Mouse (Mus musculus) lung, postnatal 4 days (tissue): ENCODE measurements around the gene Mrps22.
A peak's percentile ranks its signal among the peaks of the same experiment; 100 is the strongest.

Source experiments
- DNase-seq, 2 experiments: peaks; one replicate each; pipeline ENCODE4 v3.0.0; 2021

The Mrps22 gene

GRCm38 (mm10) chr9:98601156-98601836 is at the start of gene Mrps22:
Gene Mrps22 (minus strand): TSS chr9:98601660.
- peak; percentile 83 to 84 for DNase-seq

DNA sequence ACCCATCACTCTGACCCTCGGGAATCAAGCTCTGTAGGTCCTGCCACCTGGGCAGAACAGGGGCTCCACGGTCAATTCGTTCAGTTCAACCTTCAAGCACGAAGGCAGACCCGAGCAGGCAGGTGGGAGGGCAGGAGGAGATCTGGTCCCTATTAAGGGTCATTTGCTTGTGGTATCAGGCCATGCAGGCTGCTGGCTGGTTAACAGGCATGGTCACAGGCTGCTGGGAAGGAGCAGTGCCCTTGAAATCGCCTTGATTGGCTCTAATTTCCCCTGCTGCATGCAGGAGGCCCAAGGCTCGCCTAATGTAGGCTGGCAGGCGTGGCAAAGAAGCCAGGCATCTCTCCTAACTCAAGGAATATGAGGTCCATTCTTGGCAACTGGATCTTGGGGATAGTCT is 49.1 kb upstream of the Mrps22 start:
- DNase-seq, result no peak

DNA sequence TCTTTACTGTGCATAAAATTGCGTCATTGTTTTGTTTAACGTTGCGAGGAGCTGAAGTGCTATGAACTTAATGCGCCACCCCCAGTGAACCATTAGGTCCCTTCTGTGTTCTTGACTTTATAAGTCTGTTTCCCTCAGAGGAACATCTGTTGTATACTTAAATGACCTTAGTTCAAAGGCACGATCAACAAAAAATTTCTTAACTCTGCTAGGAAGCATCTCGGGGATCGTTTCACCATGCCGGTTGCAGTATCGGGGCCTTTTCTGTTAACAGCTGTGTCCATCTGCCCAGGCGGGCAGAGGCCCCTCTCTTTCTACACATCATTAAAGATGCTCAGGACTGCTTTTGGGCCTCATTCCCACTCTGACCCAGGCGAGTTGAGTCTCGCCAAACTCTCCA is 46.0 kb upstream of the Mrps22 start:
- peak; percentile 55 to 90 for DNase-seq

DNA sequence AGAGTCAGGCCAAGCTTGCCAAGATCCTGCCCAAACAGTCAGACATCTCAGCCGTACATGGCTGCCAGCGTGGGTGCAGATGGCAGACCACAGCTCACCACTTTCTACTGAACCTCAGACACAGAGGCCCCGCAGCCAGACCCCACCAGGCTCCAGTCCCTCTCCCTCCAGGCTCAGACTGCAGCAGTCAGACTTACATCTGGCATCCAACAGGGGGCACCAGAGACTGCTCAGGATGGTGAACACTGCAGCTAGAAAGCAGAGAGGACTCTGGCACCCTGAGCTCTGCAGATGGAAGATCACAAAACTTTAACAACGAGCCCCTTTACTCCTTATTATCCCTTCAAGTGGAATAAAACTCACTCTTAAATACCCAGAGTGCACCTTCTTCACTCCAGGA is 44.3 kb upstream of the Mrps22 start:
- peak; percentile 73 to 74 for DNase-seq

DNA sequence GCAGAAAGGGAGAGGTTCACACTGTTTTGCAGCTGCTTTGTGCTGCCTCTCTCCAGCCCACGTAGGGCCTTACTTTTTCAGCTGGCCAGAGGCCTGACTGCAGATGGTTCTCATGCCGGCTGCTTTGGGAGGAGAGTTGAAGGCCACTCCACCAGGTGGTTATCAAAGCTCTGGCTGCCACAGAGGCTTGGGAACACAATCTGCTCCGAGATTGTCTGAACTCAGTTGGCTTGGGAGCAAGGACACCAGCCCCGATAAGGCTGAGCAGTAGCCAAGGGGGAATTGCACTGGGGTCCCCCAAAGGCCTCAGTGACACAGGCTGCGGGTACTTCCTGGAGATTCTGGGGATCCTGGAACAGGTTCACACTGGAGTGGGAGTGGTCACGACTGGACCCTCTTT is 40.7 kb upstream of the Mrps22 start:
- DNase-seq, result no peak

DNA sequence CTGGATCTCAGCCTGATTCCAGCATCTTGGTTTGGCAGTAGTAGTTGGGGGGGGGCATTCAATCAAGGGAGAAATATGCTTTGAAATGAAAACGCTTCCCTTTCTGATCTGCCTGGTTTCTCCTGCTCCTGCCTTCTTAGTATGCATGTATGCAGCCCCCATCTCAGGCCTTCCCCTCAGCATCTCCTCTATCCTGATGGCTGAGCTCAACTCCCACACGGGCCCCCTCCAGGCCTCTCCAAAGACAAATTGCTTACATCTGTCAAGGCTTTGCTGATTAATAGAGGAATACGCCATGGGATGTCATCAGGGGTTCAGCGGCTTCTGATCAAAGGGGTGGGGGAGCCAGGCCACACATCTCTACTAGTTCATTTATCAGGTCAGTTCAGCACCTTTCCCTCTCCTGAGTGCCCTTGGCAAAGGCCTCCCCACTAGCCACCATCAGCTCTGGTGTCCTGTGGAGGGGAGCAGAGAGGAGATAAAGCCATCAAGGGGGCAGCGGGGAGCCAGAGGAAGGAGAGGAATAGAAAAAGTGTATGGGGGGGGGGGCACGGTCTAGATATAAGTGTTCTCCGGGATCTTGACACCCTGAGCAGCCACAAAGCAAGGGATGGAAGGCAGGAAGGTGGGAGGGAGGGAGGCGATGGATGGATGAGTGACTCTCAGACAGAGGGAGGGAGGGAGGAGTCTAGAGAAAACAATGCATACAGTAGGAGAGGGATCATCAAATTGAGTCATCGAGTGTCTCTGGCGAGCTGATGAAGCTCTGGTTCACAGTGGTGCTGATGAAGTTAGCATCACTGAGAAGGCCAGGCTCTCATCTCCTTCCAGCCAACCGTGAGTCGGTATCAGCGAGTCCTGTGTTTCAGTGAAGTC is 32.1 kb upstream of the Mrps22 start:
- DNase-seq, result no peak

DNA sequence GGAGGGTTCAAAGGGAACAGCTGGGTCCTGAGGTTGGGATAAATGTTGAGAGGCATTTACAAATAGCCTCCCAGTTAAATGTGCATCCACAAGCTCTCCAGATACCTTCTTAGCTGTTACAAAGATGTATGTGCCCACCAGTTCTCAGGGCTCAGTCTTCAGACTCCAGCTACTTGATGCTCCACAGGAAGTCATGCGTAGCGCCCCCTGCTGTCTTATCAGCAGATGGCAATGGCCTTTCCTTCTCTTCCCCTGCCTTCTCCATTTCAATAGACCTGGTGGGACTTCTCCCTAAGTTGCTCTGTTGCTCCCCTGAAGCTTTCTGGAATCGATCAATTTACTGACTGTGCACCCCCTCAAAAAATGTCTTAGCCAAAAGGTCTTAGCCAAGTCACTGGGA is 27.0 kb upstream of the Mrps22 start:
- DNase-seq, result peak in 1 of 2 experiments; percentile 4

DNA sequence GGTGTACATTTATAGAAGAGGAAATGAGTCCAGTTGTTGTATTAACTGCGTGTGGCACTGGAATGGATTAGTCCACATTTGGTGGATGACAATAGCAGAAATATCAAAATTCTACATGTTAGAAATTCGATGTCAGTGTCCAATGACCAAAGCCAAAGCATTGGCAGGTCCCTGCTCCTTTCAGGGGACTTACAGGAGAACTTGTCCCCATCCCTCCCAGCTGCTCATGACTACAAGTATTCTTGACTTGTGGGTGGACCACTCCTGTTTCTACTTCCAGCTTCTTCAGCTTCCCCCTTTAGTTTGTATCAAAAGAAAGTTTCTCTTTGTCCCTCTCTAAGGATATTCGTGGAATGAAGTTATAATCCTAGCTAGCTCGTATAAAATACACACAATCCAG is 3.4 kb upstream of the Mrps22 start:
- no peak for DNase-seq

GRCm38 (mm10) chr9:98601837-98602359 is 438 bp upstream of the Mrps22 start:
- DNase-seq, result no peak

- DNase-seq, result no peak
Measured at GRCm38 (mm10) chr9:98600094-98600493, 1.4 kb downstream of the Mrps22 start.

GRCm38 (mm10) chr9:98583852-98584251 is 17.6 kb downstream of the Mrps22 start:
- no peak for DNase-seq

- peak; percentile 99 to 100 for DNase-seq
Measured at GRCm38 (mm10) chr9:98563137-98564126, 38.0 kb downstream of the Mrps22 start, which contains the start of gene Copb2. Gene Copb2 (plus strand): TSS chr9:98563721.

DNA sequence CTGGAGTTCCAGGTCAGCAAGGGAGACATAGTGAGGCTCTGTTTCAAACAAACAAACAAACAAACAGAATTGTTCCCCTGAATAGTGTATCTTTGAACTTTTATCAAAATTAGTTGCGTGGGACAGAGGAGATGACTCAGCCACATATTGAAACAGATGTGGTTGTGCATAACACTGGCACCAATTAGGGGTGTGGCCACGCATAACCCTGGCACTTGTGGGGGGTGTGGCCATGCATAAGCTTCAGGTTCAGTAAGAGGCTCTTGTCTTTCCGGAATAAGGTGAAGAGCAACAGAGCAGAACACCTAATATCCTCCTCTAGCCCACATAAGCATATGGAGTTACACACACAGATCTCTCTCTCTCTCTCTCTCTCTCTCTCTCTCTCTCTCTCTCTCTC is 57.4 kb downstream of the Mrps22 start:
- no peak for DNase-seq
